Mouse (Mus musculus) limb, embryonic 15.5 days (tissue): Measurements from ENCODE around the gene Sppl2c. TPM values are rescaled to one million over a fixed set of nuclear protein-coding genes. Genes with fewer than 3 reads are reported as not detected.
"Not testable (repeated sequence)": the region's sequence is repeated elsewhere in the genome, so short reads cannot be mapped to it uniquely, and the experiment has no call there.

Source experiments
- ATAC-seq: fragments of 200-750 bp; cut with Nextera tagmentation; 2 replicates; pipeline ENCODE4 v1.8.0; 2017; ENCODE audit warnings: low read depth, moderate TSS enrichment; ENCODE audit not compliant: insufficient number of reproducible peaks, low FRiP score, low TSS enrichment
- H3K27ac ChIP-seq: fragments of 300-500 bp; sonication (generic); 2 replicates; pipeline ENCODE4 v1.5.1; 2015; ENCODE audit warnings: moderate library complexity, mild to moderate bottlenecking, inconsistent platforms
- H3K27me3 ChIP-seq: fragments of 300-500 bp; sonication (generic); 2 replicates; pipeline ENCODE4 v1.6.1; 2015; ENCODE audit warnings: inconsistent platforms
- H3K36me3 ChIP-seq: fragments of 300-500 bp; sonication (generic); 2 replicates; pipeline ENCODE4 v1.6.1; 2015; ENCODE audit warnings: inconsistent platforms
- H3K4me1 ChIP-seq: fragments of 300-500 bp; sonication (generic); 2 replicates; pipeline ENCODE4 v1.6.1; 2015; ENCODE audit warnings: inconsistent platforms
- H3K4me2 ChIP-seq: fragments of 300-500 bp; sonication (generic); 2 replicates; pipeline ENCODE4 v1.6.1; 2015; ENCODE audit warnings: mild to moderate bottlenecking, inconsistent platforms
- H3K4me3 ChIP-seq: fragments of 300-500 bp; sonication (generic); 2 replicates; pipeline ENCODE4 v1.5.1; 2015; ENCODE audit warnings: mild to moderate bottlenecking, inconsistent platforms
- H3K9ac ChIP-seq: fragments of 300-500 bp; sonication (generic); 2 replicates; pipeline ENCODE4 v1.6.1; 2015; ENCODE audit warnings: inconsistent platforms
- H3K9me3 ChIP-seq: fragments of 300-500 bp; sonication (generic); 2 replicates; pipeline ENCODE4 v1.6.1; 2016; ENCODE audit warnings: inconsistent platforms
- WGBS: fragments of 180-500 bp; shearing (Covaris S2); methylation state at CpG from one replicate; pipeline ENCODE4 v1.1.7; 2015; 5-methylcytosine and 5-hydroxymethylcytosine counted together
- polyA plus RNA-seq: library from polyadenylated mRNA; unstranded; fragments of >200 nt; fragmentation: Nextera tagmentation; extraction: Ambion mirVana; gene quantifications from 2 replicates; pipeline ENCODE4 v1.2.1, GENCODE M21; 2015

The Sppl2c gene
- polyA plus RNA-seq, 1 experiment from 2014 or later = not detected

DNA sequence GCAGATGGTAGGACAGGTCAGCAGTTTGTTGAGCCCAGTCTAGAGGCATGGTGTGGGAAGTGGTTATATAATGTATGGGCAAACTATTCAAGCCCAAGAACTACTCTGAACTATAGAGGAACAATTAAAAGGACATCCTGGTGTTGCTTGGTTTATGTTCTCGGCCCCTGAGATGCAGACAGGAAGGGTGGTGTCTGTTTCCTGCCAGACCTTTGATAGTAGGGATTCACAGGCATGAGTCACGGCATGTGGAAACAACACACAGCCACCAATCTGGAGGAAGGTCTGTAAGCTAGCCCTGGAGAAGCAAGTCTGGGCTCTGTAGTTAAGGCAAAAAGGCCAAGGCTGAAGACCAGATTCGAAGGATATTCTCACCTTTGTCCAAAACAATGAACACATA is 17.1 kb downstream of the Sppl2c start:
- Histone ChIP-seq H3K4me2 (no peak overlapping the region), H3K4me1 (no peaks in the 10 kb centered on the region), H3K4me3 (no peak overlapping the region), H3K27me3 (peaks cover 3% of the 10 kb centered on the region; the same call in 1 of the 2 replicates), H3K36me3 (no peaks in the 10 kb centered on the region), H3K27ac (no peak overlapping the region), H3K9ac (no peak overlapping the region), H3K9me3 (0 out of 2 replicates have a peak, but pooled peaks cover 3% of the 10 kb centered on the region)
- ATAC-seq = no peak
- WGBS = 77% methylated on average over 3 of the region's 3 CpGs

GRCm38 (mm10) chr11:104206573-104206972 is 20.4 kb downstream of the Sppl2c start:
- Histone ChIP-seq H3K9me3 (0 out of 2 replicates have a peak, but pooled peaks cover 3% of the 10 kb centered on the region), H3K4me3 (no peak overlapping the region), H3K9ac (no peak overlapping the region), H3K4me2 (no peak overlapping the region), H3K36me3 (no peaks in the 10 kb centered on the region), H3K27me3 (no peaks in the 10 kb centered on the region), H3K4me1 (no peaks in the 10 kb centered on the region), H3K27ac (no peak overlapping the region)
- no peak for ATAC-seq
- WGBS = 52% methylated on average over 4 of the region's 4 CpGs

DNA sequence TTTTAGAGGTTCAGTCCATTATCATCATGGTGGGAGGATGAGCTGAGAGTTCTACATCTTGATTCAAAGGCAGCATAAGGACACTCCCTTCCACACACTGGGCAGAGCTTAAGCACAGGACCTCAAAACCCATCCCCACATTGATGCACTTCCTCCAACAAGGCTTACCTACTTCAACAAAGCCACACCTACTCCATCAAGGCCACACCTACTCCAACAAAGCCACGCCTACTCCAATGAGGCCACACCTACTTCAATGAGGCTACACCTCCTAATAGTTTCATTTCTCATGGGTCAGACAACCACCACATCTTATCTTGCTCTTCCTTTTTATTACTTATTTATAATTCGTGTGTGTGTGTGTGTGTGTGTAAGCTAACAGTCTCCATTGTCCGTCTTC is 22.9 kb downstream of the Sppl2c start:
- Histone ChIP-seq H3K4me1 (no peaks in the 10 kb centered on the region), H3K27ac (no peak overlapping the region), H3K27me3 (no peaks in the 10 kb centered on the region), H3K4me3 (no peak overlapping the region), H3K9ac (no peak overlapping the region), H3K4me2 (no peak overlapping the region), H3K9me3 (no peaks in the 10 kb centered on the region), H3K36me3 (no peaks in the 10 kb centered on the region)
- 72% methylated on average over 3 of the region's 3 CpGs for WGBS
- ATAC-seq = no peak

- Histone ChIP-seq H3K4me2 (no peak overlapping the region), H3K4me1 (no peaks in the 10 kb centered on the region), H3K4me3 (no peak overlapping the region), H3K27ac (no peak overlapping the region), H3K9ac (no peak overlapping the region), H3K27me3 (no peaks in the 10 kb centered on the region), H3K9me3 (no peaks in the 10 kb centered on the region), H3K36me3 (no peaks in the 10 kb centered on the region)
- 89% methylated on average over 6 of the region's 6 CpGs for WGBS
- ATAC-seq = no peak
Observed at GRCm38 (mm10) chr11:104211251-104211650, 25.1 kb downstream of the Sppl2c start.

- H3K4me3 ChIP-seq, H3K9ac ChIP-seq, H3K4me2 ChIP-seq, H3K9me3 ChIP-seq, H3K36me3 ChIP-seq, ATAC-seq, H3K4me1 ChIP-seq, H3K27me3 ChIP-seq, H3K27ac ChIP-seq: not testable (repeated sequence)
- 91% methylated on average over 5 of the region's 5 CpGs for WGBS
Observed at GRCm38 (mm10) chr11:104214128-104214527, 28.0 kb downstream of the Sppl2c start.

- Histone ChIP-seq H3K4me2 (no peak overlapping the region), H3K27me3 (no peaks in the 10 kb centered on the region), H3K4me3 (no peak overlapping the region), H3K4me1 (no peaks in the 10 kb centered on the region), H3K9me3 (no peaks in the 10 kb centered on the region), H3K36me3 (no peaks in the 10 kb centered on the region), H3K9ac (no peak overlapping the region), H3K27ac (no peak overlapping the region)
- no peak for ATAC-seq
- 70% methylated on average over 3 of the region's 3 CpGs for WGBS
Observed at GRCm38 (mm10) chr11:104218075-104218474, 31.9 kb downstream of the Sppl2c start.

DNA sequence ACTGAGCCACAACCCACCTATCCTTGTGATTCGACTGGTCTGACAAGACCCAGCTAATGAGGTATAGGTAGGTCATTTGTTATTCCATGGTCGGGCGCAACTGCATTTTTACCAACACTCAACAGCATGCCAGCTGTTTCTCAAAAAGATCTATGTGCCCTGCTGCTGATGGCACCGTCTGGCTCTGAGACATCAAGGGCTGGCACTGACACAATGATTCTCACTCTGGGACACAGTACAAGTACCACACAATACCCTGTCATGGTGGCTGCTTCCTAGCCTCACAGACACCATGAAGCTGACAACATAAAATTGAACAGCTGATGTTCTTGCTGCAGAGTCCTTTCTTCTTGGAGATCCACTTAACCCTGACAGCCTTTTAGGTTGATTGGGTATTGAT is 34.2 kb downstream of the Sppl2c start:
- H3K4me1 ChIP-seq = no peaks in the 10 kb centered on the region
- H3K9me3 ChIP-seq = no peaks in the 10 kb centered on the region
- no peaks in the 10 kb centered on the region for H3K36me3 ChIP-seq
- WGBS = 77% methylated on average over 4 of the region's 4 CpGs
- ATAC-seq = no peak
- H3K4me2 ChIP-seq = no peak overlapping the region
- no peak overlapping the region for H3K27ac ChIP-seq
- H3K4me3 ChIP-seq = no peak overlapping the region
- no peak overlapping the region for H3K9ac ChIP-seq
- H3K27me3 ChIP-seq = no peaks in the 10 kb centered on the region

GRCm38 (mm10) chr11:104221751-104222150 is 35.6 kb downstream of the Sppl2c start:
- no peaks in the 10 kb centered on the region for H3K36me3 ChIP-seq

GRCm38 (mm10) chr11:104223301-104223700 is 37.2 kb downstream of the Sppl2c start:
- Histone ChIP-seq H3K9me3 (no peaks in the 10 kb centered on the region), H3K27ac (no peak overlapping the region), H3K4me1 (no peaks in the 10 kb centered on the region), H3K4me2 (no peak overlapping the region), H3K9ac (no peak overlapping the region), H3K27me3 (no peaks in the 10 kb centered on the region), H3K4me3 (no peak overlapping the region), H3K36me3 (no peaks in the 10 kb centered on the region)
- 78% methylated on average over 9 of the region's 9 CpGs for WGBS
- no peak for ATAC-seq

More at GRCm38 (mm10) chr11:104221751-104222150, 35.6 kb downstream of the Sppl2c start:
- Histone ChIP-seq H3K27ac (no peak overlapping the region), H3K9ac (no peak overlapping the region), H3K4me2 (no peak overlapping the region), H3K9me3 (no peaks in the 10 kb centered on the region), H3K27me3 (no peaks in the 10 kb centered on the region), H3K4me1 (no peaks in the 10 kb centered on the region), H3K4me3 (no peak overlapping the region)
- 79% methylated on average over 5 of the region's 5 CpGs for WGBS
- no peak for ATAC-seq

DNA sequence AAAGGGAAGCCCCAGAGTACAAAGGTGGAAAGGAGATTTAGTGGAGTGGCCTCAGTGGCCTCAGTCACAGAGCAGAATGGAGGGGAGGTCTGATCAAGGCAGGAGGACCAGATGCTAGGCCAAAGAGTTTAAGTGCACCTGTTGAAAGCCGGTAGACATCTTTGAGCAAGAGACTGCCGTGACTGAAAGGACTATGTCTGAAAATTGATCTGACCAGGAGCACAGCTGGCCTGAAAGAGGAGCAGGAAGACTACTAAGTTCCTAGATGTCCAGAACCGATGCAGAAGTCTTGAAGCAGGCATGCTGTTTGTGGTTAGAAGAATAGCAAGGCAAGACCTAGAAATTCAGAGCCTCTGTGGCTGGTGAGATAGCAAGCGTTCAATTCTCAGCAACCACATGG is 43.3 kb downstream of the Sppl2c start:
- Histone ChIP-seq H3K27ac (no peak overlapping the region), H3K9me3 (no peaks in the 10 kb centered on the region), H3K4me2 (no peak overlapping the region), H3K9ac (no peak overlapping the region), H3K4me3 (no peak overlapping the region), H3K36me3 (no peaks in the 10 kb centered on the region), H3K4me1 (peaks cover 25% of the 10 kb centered on the region), H3K27me3 (peaks cover 35% of the 10 kb centered on the region)
- WGBS = 67% methylated on average over 4 of the region's 4 CpGs
- no peak for ATAC-seq

GRCm38 (mm10) chr11:104230066-104230778 is 44.1 kb downstream of the Sppl2c start:
- H3K9ac ChIP-seq = no peak overlapping the region
- H3K27ac ChIP-seq = no peak overlapping the region
- H3K4me2 ChIP-seq = peak overlapping the region; percentile 100
- H3K27me3 ChIP-seq = peaks cover 43% of the 10 kb centered on the region
- 9% methylated on average over 9 of the region's 9 CpGs for WGBS
- no peak for ATAC-seq
- no peaks in the 10 kb centered on the region for H3K36me3 ChIP-seq
- peak overlapping the region; percentile 60 for H3K4me3 ChIP-seq
- no peaks in the 10 kb centered on the region for H3K9me3 ChIP-seq
- H3K4me1 ChIP-seq = peaks cover 25% of the 10 kb centered on the region

- WGBS = under 1% methylated on average over 63 of the region's 94 CpGs
- no peak within 1 kb of the TSS for H3K27ac ChIP-seq
- peaks cover 53% of the 10 kb centered on the region for H3K27me3 ChIP-seq
- H3K4me2 ChIP-seq = peak within 1 kb of the TSS; percentile 100
- H3K9ac ChIP-seq = peak within 1 kb of the TSS; percentile 54
- peaks cover 25% of the 10 kb centered on the region for H3K4me1 ChIP-seq
- H3K4me3 ChIP-seq = peak within 1 kb of the TSS; percentile 60
- ATAC-seq = peak; percentile 89
- no peaks in the 10 kb centered on the region for H3K36me3 ChIP-seq
- no peaks in the 10 kb centered on the region for H3K9me3 ChIP-seq
Observed at GRCm38 (mm10) chr11:104231041-104231911, 45.1 kb downstream of the Sppl2c start, which contains the start of gene Mapt. Gene Mapt, plus strand, starts transcription at chr11:104231390.
